Mouse (Mus musculus) CH12.LX (cell line): ENCODE data around the gene Tns4. TPM values are rescaled to one million over a fixed set of nuclear protein-coding genes. Genes with fewer than 3 reads are reported as not detected.

Experiments used
- DNase-seq: peaks from one replicate; pipeline ENCODE4 v3.0.0-alpha.2; 2013; ENCODE audit errors: extremely low read depth
- H3K27ac ChIP-seq: 2 replicates; pipeline ENCODE4 v1.5.1; 2012; ENCODE audit warnings: low read depth, mild to moderate bottlenecking, control low read depth, moderate library complexity; ENCODE audit not compliant: insufficient read depth
- H3K27me3 ChIP-seq: replicated peaks from 2 replicates; pipeline ENCODE3; 2012; ENCODE audit warnings: inconsistent platforms
- H3K36me3 ChIP-seq, 2 experiments: replicated peaks in 1 of 2; 2 replicates each; pipeline versions ENCODE3 to v1.6.1; 2012; ENCODE audit warnings: inconsistent platforms in 1 of 2, low read length in 1 of 2, mild to moderate bottlenecking in 1 of 2, mixed read lengths in 1 of 2, moderate library complexity in 1 of 2; ENCODE audit not compliant: control insufficient read depth in 1 of 2, insufficient read depth in 1 of 2
- H3K4me1 ChIP-seq, 2 experiments: 2 replicates each; pipeline ENCODE4 v1.6.1; 2012; ENCODE audit warnings: inconsistent platforms in 1 of 2, moderate library complexity in 1 of 2; ENCODE audit not compliant: insufficient read depth in 2 of 2, control insufficient read depth in 1 of 2
- H3K4me2 ChIP-seq: 2 replicates; pipeline ENCODE4 v1.6.1; 2012; ENCODE audit warnings: low read depth, mild to moderate bottlenecking, control low read depth; ENCODE audit not compliant: poor library complexity, insufficient read depth, severe bottlenecking
- H3K4me3 ChIP-seq, 3 experiments: fragments of 150-350 bp in 1 of 3; sonication (generic) in 1 of 3; replicated peaks in 1 of 3; 2 replicates each; pipeline versions ENCODE3 to v1.5.1; 2011 to 2012; ENCODE audit warnings: low read depth in 2 of 3, low read length in 2 of 3, mild to moderate bottlenecking in 2 of 3, moderate library complexity in 2 of 3, control low read depth in 1 of 3, improper control_type of control experiment in 1 of 3, inconsistent platforms in 1 of 3, mixed read lengths in 1 of 3; ENCODE audit not compliant: poor library complexity in 1 of 3
- H3K79me2 ChIP-seq: replicated peaks from 2 replicates; pipeline ENCODE4 v1.6.1; 2012; ENCODE audit warnings: mild to moderate bottlenecking, moderate library complexity; ENCODE audit not compliant: control insufficient read depth, poor library complexity, insufficient read depth, severe bottlenecking; ENCODE audit errors: extremely low read depth
- H3K9ac ChIP-seq: 2 replicates; pipeline ENCODE4 v1.6.1; 2012; ENCODE audit warnings: low read depth, mild to moderate bottlenecking, control low read depth, moderate library complexity; ENCODE audit not compliant: insufficient read depth
- H3K9me3 ChIP-seq: replicated peaks from 2 replicates; pipeline ENCODE3; 2012; ENCODE audit warnings: low read length, inconsistent platforms, mixed read lengths
- BHLHE40 ChIP-seq: IDR thresholded peaks from 2 replicates; pipeline ENCODE4 v1.6.1; 2011; ENCODE audit warnings: mild to moderate bottlenecking, low read depth, low read length, improper control_type of control experiment
- CHD1 ChIP-seq: IDR thresholded peaks from 2 replicates; pipeline ENCODE4 v1.6.1; 2012; ENCODE audit warnings: low read depth, low read length, improper control_type of control experiment, inconsistent platforms
- CHD2 ChIP-seq: IDR thresholded peaks from 2 replicates; pipeline ENCODE4 v1.6.1; 2011; ENCODE audit warnings: low read length, improper control_type of control experiment
- CTCF ChIP-seq, 2 experiments: IDR thresholded peaks in 1 of 2; conservative IDR thresholded peaks in 1 of 2; 2 replicates each; pipeline ENCODE4 v1.5.1; 2011 to 2012; ENCODE audit warnings: low read depth in 2 of 2, low read length in 2 of 2, improper control_type of control experiment in 1 of 2, inconsistent platforms in 1 of 2, mild to moderate bottlenecking in 1 of 2, moderate library complexity in 1 of 2
- E2F4 ChIP-seq: IDR thresholded peaks from 2 replicates; pipeline ENCODE4 v1.6.1; 2011; ENCODE audit warnings: low read depth, low read length, improper control_type of control experiment; ENCODE audit not compliant: insufficient replicate concordance
- ELF1 ChIP-seq: IDR thresholded peaks from 2 replicates; pipeline ENCODE4 v1.6.1; 2014; ENCODE audit warnings: low read depth, mild to moderate bottlenecking, inconsistent platforms, low read length, improper control_type of control experiment
- GABPA ChIP-seq: IDR thresholded peaks from 2 replicates; pipeline ENCODE4 v1.6.1; 2012; ENCODE audit warnings: low read depth, low read length, improper control_type of control experiment, inconsistent platforms; ENCODE audit not compliant: insufficient replicate concordance
- JUN ChIP-seq: IDR thresholded peaks from 2 replicates; pipeline ENCODE4 v1.6.1; 2011; ENCODE audit warnings: low read depth, mild to moderate bottlenecking, low read length, improper control_type of control experiment, moderate library complexity; ENCODE audit not compliant: insufficient read depth
- KAT2A ChIP-seq: IDR thresholded peaks from 2 replicates; pipeline ENCODE4 v1.6.1; 2012; ENCODE audit warnings: low read length, improper control_type of control experiment, inconsistent platforms; ENCODE audit not compliant: insufficient replicate concordance
- MAFK ChIP-seq: IDR thresholded peaks from 2 replicates; pipeline ENCODE4 v1.6.1; 2011; ENCODE audit warnings: low read length, improper control_type of control experiment; ENCODE audit not compliant: insufficient replicate concordance
- MAX ChIP-seq: IDR thresholded peaks from 2 replicates; pipeline ENCODE4 v1.6.1; 2011; ENCODE audit warnings: low read length, improper control_type of control experiment
- MEF2A ChIP-seq: IDR thresholded peaks from 2 replicates; pipeline ENCODE4 v1.6.1; 2014; ENCODE audit warnings: low read depth, mild to moderate bottlenecking, inconsistent platforms, low read length, improper control_type of control experiment, borderline replicate concordance
- MXI1 ChIP-seq: IDR thresholded peaks from 2 replicates; pipeline ENCODE4 v1.6.1; 2011; ENCODE audit warnings: mild to moderate bottlenecking, low read depth, low read length, improper control_type of control experiment
- MYC ChIP-seq: IDR thresholded peaks from 2 replicates; pipeline ENCODE4 v1.6.1; 2011; ENCODE audit warnings: low read depth, mild to moderate bottlenecking, improper control_type of control experiment, low read length
- NELFE ChIP-seq: IDR thresholded peaks from 2 replicates; pipeline ENCODE4 v1.6.1; 2011; ENCODE audit warnings: low read depth, low read length, improper control_type of control experiment
- PAX5 ChIP-seq: IDR thresholded peaks from 2 replicates; pipeline ENCODE4 v1.6.1; 2012; ENCODE audit warnings: low read length, inconsistent platforms, mixed read lengths
- POLR2A ChIP-seq: IDR thresholded peaks from 2 replicates; pipeline ENCODE4 v1.6.1; 2011; ENCODE audit warnings: low read depth, mild to moderate bottlenecking, improper control_type of control experiment, low read length
- POLR2AphosphoS2 ChIP-seq: IDR thresholded peaks from 2 replicates; pipeline ENCODE4 v1.6.1; 2011; ENCODE audit warnings: low read depth, low read length, improper control_type of control experiment
- RAD21 ChIP-seq: IDR thresholded peaks from 2 replicates; pipeline ENCODE4 v1.6.1; 2011; ENCODE audit warnings: low read depth, mild to moderate bottlenecking, low read length, improper control_type of control experiment, moderate library complexity
- SMC3 ChIP-seq: IDR thresholded peaks from 2 replicates; pipeline ENCODE4 v1.6.1; 2011; ENCODE audit warnings: low read depth, low read length, improper control_type of control experiment
- USF1 ChIP-seq: IDR thresholded peaks from 2 replicates; pipeline ENCODE4 v1.6.1; 2014; ENCODE audit warnings: low read depth, mild to moderate bottlenecking, inconsistent platforms, low read length, improper control_type of control experiment
- ZC3H11A ChIP-seq: IDR thresholded peaks from 2 replicates; pipeline ENCODE4 v1.6.1; 2012; ENCODE audit warnings: low read depth, mild to moderate bottlenecking, inconsistent platforms, low read length, improper control_type of control experiment
- ZKSCAN1 ChIP-seq: IDR thresholded peaks from 2 replicates; pipeline ENCODE4 v1.6.1; 2012; ENCODE audit warnings: low read depth, inconsistent platforms, low read length, improper control_type of control experiment, borderline replicate concordance
- ZNF384 ChIP-seq: IDR thresholded peaks from 2 replicates; pipeline ENCODE4 v1.6.1; 2012; ENCODE audit warnings: low read depth, low read length, improper control_type of control experiment, inconsistent platforms
- dilution Hi-C: fragments of 300-500 bp; cut with MboI; formaldehyde crosslinking; loops from 2 replicates; pipeline ENCODE4 v1.14.3; 2020; ENCODE audit warnings: low sequenced_read_pairs; ENCODE audit not compliant: extremely low pct_unique_long_range_greater_than_20kb, extremely low pct_ligation_motif_present
- in situ Hi-C: fragments of 300-500 bp; cut with MboI; formaldehyde crosslinking; loops from 3 replicates; pipeline ENCODE4 v1.14.3; 2019; ENCODE audit warnings: low sequenced_read_pairs, low pct_ligation_motif_present, low pct_unique_long_range_greater_than_20kb, mixed read lengths
- polyA plus RNA-seq: library from polyadenylated mRNA; unstranded; fragments of >175 nt; gene quantifications from 2 replicates; pipeline ENCODE4 v1.2.1, GENCODE M21; 2012; ENCODE audit warnings: low read depth; ENCODE audit not compliant: insufficient read length
- total RNA-seq, 2 experiments: library from RNA; depleted of rRNA; stranded (reverse); fragments of 300-350 nt in 1 of 2; fragments of >200 nt in 1 of 2; gene quantifications; 2 replicates each; pipeline ENCODE4 v1.2.3; 2012 to 2014

Tns4 gene
- total and polyA plus RNA-seq, 3 experiments: 0.04 to 0.11 TPM; not detected in 1

GRCm38 (mm10) chr11:99123977-99124634 is 35.0 kb upstream of the Tns4 start:
- Histone ChIP-seq H3K27me3 (no peaks in the 10 kb centered on the region), H3K9me3 (no peaks in the 10 kb centered on the region), H3K27ac (no peak overlapping the region), H3K4me2 (no peak overlapping the region), H3K79me2 (no peaks in the 10 kb centered on the region), H3K36me3 (no peaks in the 10 kb centered on the region), H3K4me3 (no peak overlapping the region), H3K9ac (no peak overlapping the region), H3K4me1 (peaks cover 2 to 48% of the 10 kb centered on the region in 2 experiments; a peak in 3 of 4 replicates)
- dilution Hi-C loops (no loop called here), in situ Hi-C loops (no loop called here)
- DNase-seq: peak; percentile 82
- peak; percentile 78 for TF ChIP-seq RAD21
- peak; percentile 35 to 85; a peak in 2 of 4 replicates for TF ChIP-seq CTCF (conservative IDR thresholded peaks at IDR 0.05 in 1 of 2, IDR thresholded peaks at IDR 0.05 in 1 of 2; ENCODE audit: low read depth in 2 of 2, low read length in 2 of 2)
- TF ChIP-seq BHLHE40: peak; percentile 90
- 0 out of 2 replicates have a peak, but pooled peaks have one; percentile 36 for TF ChIP-seq MAX
- TF ChIP-seq MYC: 0 out of 2 replicates have a peak, but pooled peaks have one; percentile 12
- peak; percentile 80 for TF ChIP-seq SMC3
- no peak for TF ChIP-seq KAT2A
- no peak for TF ChIP-seq POLR2A

GRCm38 (mm10) chr11:99122703-99123102 is 33.6 kb upstream of the Tns4 start:
- H3K4me2 ChIP-seq: no peak overlapping the region
- H3K4me1 ChIP-seq: peaks cover 2 to 37% of the 10 kb centered on the region in 2 experiments; a peak in 3 of 4 replicates
- no peak overlapping the region for H3K9ac ChIP-seq
- no peaks in the 10 kb centered on the region for H3K27me3 ChIP-seq
- TF ChIP-seq MYC (no peak), ZC3H11A (no peak), USF1 (no peak), MAFK (no peak), ZKSCAN1 (no peak), MAX (no peak), GABPA (no peak), PAX5 (no peak), CHD1 (no peak), JUN (no peak), POLR2AphosphoS2 (no peak), CHD2 (no peak), KAT2A (no peak), E2F4 (no peak), SMC3 (no peak), MXI1 (no peak), ELF1 (no peak), NELFE (no peak), ZNF384 (no peak), MEF2A (no peak)
- no peaks in the 10 kb centered on the region for H3K79me2 ChIP-seq
- DNase-seq: no peak
- no peak overlapping the region for H3K27ac ChIP-seq
- no peak overlapping the region for H3K4me3 ChIP-seq
- no peaks in the 10 kb centered on the region for H3K36me3 ChIP-seq
- H3K9me3 ChIP-seq: peaks cover 6% of the 10 kb centered on the region
- in situ Hi-C loops (no loop called here), dilution Hi-C loops (no loop called here)
